Mouse (Mus musculus): ENCODE results near the gene Kif3a.

DNA sequence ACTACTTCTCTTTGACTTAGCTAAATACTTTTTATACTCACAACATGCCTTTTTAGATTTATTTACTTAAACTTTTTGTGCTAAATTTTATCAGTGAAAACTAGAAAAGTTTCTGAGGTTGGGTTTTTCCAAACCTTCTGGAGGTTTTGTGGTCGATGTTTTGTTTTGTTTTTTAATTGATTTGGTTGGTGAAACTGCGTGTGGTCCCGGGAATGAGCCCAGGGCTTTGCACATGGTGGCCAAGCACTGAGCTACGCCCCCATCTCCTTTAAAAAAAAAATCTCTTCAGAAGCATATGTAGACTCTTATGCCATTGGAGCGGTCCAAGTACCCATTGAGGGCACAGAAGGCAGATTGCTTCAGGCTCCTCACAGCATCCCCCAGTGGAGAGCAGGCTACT lies 23.9 kb downstream of the Kif3a start:
- TF ChIP-seq CHD2 (IDR thresholded peaks at IDR 0.05; ENCODE audit: low read depth, low read length) (no peak), ZNF384 (IDR thresholded peaks at IDR 0.05; ENCODE audit: low read depth, low read length) (no peak), MAFK (IDR thresholded peaks at IDR 0.05; ENCODE audit: insufficient read depth, low read depth, low read length) (no peak), HCFC1 (IDR thresholded peaks at IDR 0.05; ENCODE audit: borderline replicate concordance, insufficient read depth, low read length) (no peak), ZC3H11A (IDR thresholded peaks at IDR 0.05; ENCODE audit: borderline replicate concordance, low read depth, low read length) (no peak)
